Mouse (Mus musculus): Measurements from ENCODE around the gene Prdm2.

- TF ChIP-seq CTCF (IDR thresholded peaks at IDR 0.05; ENCODE audit: borderline replicate concordance, control insufficient read depth, extremely low read depth, insufficient read depth, low read length, poor library complexity) (no peak), POLR2A (IDR thresholded peaks at IDR 0.05; ENCODE audit: control insufficient read depth, extremely low read depth, insufficient read depth, low read length, poor library complexity) (no peak)
Observed at GRCm38 (mm10) chr4:143058765-143059344, 153.9 kb downstream of the Prdm2 start.
